Mouse (Mus musculus) neural tube, embryonic 14.5 days (tissue): ENCODE data around the gene Olfr1037. TPM values are rescaled to one million over a fixed set of nuclear protein-coding genes. Genes with fewer than 3 reads are reported as not detected.
"Not testable (repeated sequence)": the region's sequence is repeated elsewhere in the genome, so short reads cannot be mapped to it uniquely, and the experiment has no call there.

Experiments used
- ATAC-seq: fragments of 200-750 bp; cut with Nextera tagmentation; 2 replicates; pipeline ENCODE4 v1.8.0; 2017; ENCODE audit warnings: low read depth, mild to moderate bottlenecking, moderate TSS enrichment, moderate library complexity
- H3K27ac ChIP-seq: fragments of 300-500 bp; sonication (generic); 2 replicates; pipeline ENCODE4 v1.5.1; 2014; ENCODE audit warnings: low read depth, mild to moderate bottlenecking, control low read depth, low read length, moderate library complexity, mixed read lengths
- H3K27me3 ChIP-seq: fragments of 300-500 bp; sonication (generic); 2 replicates; pipeline ENCODE4 v1.6.1; 2014; ENCODE audit warnings: low read length; ENCODE audit not compliant: control insufficient read depth, insufficient read depth
- H3K36me3 ChIP-seq: fragments of 300-500 bp; sonication (generic); 2 replicates; pipeline ENCODE4 v1.6.1; 2014; ENCODE audit warnings: low read length, mixed read lengths; ENCODE audit not compliant: control insufficient read depth, insufficient read depth
- H3K4me1 ChIP-seq: fragments of 300-500 bp; sonication (generic); 2 replicates; pipeline ENCODE4 v1.6.1; 2014; ENCODE audit warnings: low read length; ENCODE audit not compliant: control insufficient read depth, insufficient read depth
- H3K4me2 ChIP-seq: fragments of 300-500 bp; sonication (generic); 2 replicates; pipeline ENCODE4 v1.6.1; 2014; ENCODE audit warnings: mild to moderate bottlenecking, low read depth, low read length, control low read depth
- H3K4me3 ChIP-seq: fragments of 300-500 bp; sonication (generic); 2 replicates; pipeline ENCODE4 v1.5.1; 2014; ENCODE audit warnings: low read depth, low read length, control low read depth, mixed read lengths
- H3K9ac ChIP-seq: fragments of 300-500 bp; sonication (generic); replicated peaks from 2 replicates; pipeline ENCODE4 v1.6.1; 2014; ENCODE audit warnings: low read depth, mild to moderate bottlenecking, control low read depth, low read length, mixed read lengths
- H3K9me3 ChIP-seq: fragments of 300-500 bp; sonication (generic); 2 replicates; pipeline ENCODE4 v1.6.1; 2016; ENCODE audit warnings: low read length; ENCODE audit not compliant: control insufficient read depth
- WGBS: fragments of 180-500 bp; shearing (Covaris S2); extraction: QIAGEN DNeasy Blood & Tissue Kit; methylation state at CpG from one replicate; pipeline ENCODE4 v1.1.7; 2014; 5-methylcytosine and 5-hydroxymethylcytosine counted together
- polyA plus RNA-seq: library from polyadenylated mRNA; unstranded; fragments of >200 nt; fragmentation: Nextera tagmentation; extraction: Ambion mirVana; gene quantifications from 2 replicates; pipeline ENCODE4 v1.2.1, GENCODE M21; 2014

The Olfr1037 gene
- polyA plus RNA-seq, result not detected in 2 replicates

GRCm38 (mm10) chr2:86087285-86087684 lies at the start of gene Olfr1037:
Olfr1037 (minus strand) TSS chr2:86087385.
- H3K27me3 ChIP-seq, result no peaks in the 10 kb centered on the region
- H3K4me3 ChIP-seq, result no peak within 1 kb of the TSS
- H3K9ac ChIP-seq, result no peak within 1 kb of the TSS
- WGBS, result 91% methylated on average over 2 of the region's 2 CpGs
- no peak within 1 kb of the TSS for H3K4me2 ChIP-seq
- H3K9me3 ChIP-seq, result no peaks in the 10 kb centered on the region
- no peak within 1 kb of the TSS for H3K27ac ChIP-seq
- ATAC-seq, result no peak
- no peaks in the 10 kb centered on the region for H3K36me3 ChIP-seq
- H3K4me1 ChIP-seq, result no peaks in the 10 kb centered on the region

GRCm38 (mm10) chr2:86135828-86136227 lies 48.6 kb upstream of the Olfr1037 start, which contains the start of gene Olfr1039:
Olfr1039 (minus strand) TSS chr2:86135928.
- no peaks in the 10 kb centered on the region for H3K27me3 ChIP-seq
- H3K4me1 ChIP-seq, result no peaks in the 10 kb centered on the region
- no peaks in the 10 kb centered on the region for H3K36me3 ChIP-seq
- 96% methylated on average over 1 of the region's 1 CpGs for WGBS
- no peak within 1 kb of the TSS for H3K27ac ChIP-seq
- no peak within 1 kb of the TSS for H3K4me2 ChIP-seq
- no peak within 1 kb of the TSS for H3K4me3 ChIP-seq
- H3K9ac ChIP-seq, result no peak within 1 kb of the TSS
- no peak for ATAC-seq
- H3K9me3 ChIP-seq, result no peaks in the 10 kb centered on the region

GRCm38 (mm10) chr2:86080478-86080877 lies 6.7 kb downstream of the Olfr1037 start:
- ATAC-seq, H3K4me3 ChIP-seq, H3K27me3 ChIP-seq: not testable (repeated sequence)

GRCm38 (mm10) chr2:86073692-86074091 lies 13.5 kb downstream of the Olfr1037 start, which contains the start of gene Olfr1036:
Olfr1036 (plus strand) TSS chr2:86073992.
- not testable (repeated sequence) for H3K27me3 ChIP-seq, H3K4me2 ChIP-seq, H3K9me3 ChIP-seq, ATAC-seq, H3K27ac ChIP-seq, H3K36me3 ChIP-seq, H3K4me3 ChIP-seq, H3K9ac ChIP-seq, H3K4me1 ChIP-seq

More at GRCm38 (mm10) chr2:86080478-86080877, 6.7 kb downstream of the Olfr1037 start:
- 87% methylated on average over 1 of the region's 1 CpGs for WGBS
- H3K4me1 ChIP-seq, H3K36me3 ChIP-seq, H3K9me3 ChIP-seq, H3K27ac ChIP-seq, H3K9ac ChIP-seq, H3K4me2 ChIP-seq: not testable (repeated sequence)

- Histone ChIP-seq H3K9me3 (no peaks in the 10 kb centered on the region), H3K4me2 (no peak overlapping the region), H3K27me3 (no peaks in the 10 kb centered on the region), H3K9ac (no peak overlapping the region), H3K4me3 (no peak overlapping the region), H3K4me1 (no peaks in the 10 kb centered on the region), H3K36me3 (no peaks in the 10 kb centered on the region), H3K27ac (no peak overlapping the region)
- no peak for ATAC-seq
- WGBS, result 95% methylated on average over 8 of the region's 8 CpGs
Observed at GRCm38 (mm10) chr2:86070189-86070588, 17.0 kb downstream of the Olfr1037 start.

GRCm38 (mm10) chr2:86063766-86064165 lies 23.4 kb downstream of the Olfr1037 start:
- not testable (repeated sequence) for H3K4me1 ChIP-seq, H3K9ac ChIP-seq, ATAC-seq, H3K27me3 ChIP-seq, H3K27ac ChIP-seq, H3K4me3 ChIP-seq, H3K4me2 ChIP-seq, H3K9me3 ChIP-seq, H3K36me3 ChIP-seq
- 97% methylated on average over 2 of the region's 2 CpGs for WGBS

GRCm38 (mm10) chr2:86050777-86051176 lies 36.4 kb downstream of the Olfr1037 start:
- not testable (repeated sequence) for ATAC-seq, H3K9ac ChIP-seq, H3K27ac ChIP-seq, H3K4me3 ChIP-seq, H3K9me3 ChIP-seq, H3K36me3 ChIP-seq, H3K4me2 ChIP-seq, H3K27me3 ChIP-seq, H3K4me1 ChIP-seq

DNA sequence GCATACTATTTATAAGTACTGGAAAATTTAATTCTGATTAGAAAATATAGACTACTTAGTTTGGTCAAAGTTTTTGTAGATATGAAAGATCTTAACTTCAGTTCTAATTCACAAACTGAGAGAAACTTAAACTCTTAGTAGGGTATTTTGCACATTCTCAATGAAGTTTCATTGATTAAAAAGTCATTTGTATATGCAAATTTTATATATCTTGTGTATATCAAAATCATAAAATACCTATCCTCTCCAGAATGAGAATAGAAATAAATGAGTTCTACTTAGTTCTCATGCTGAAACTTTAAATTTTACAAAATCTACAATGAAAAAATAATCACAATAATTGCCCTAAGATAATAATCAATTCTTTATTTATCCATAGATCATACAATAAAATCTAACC lies 41.6 kb downstream of the Olfr1037 start, which contains the start of gene Olfr1034:
Gene Olfr1034, plus strand, starts transcription at position 301 of the 400 bp plus-strand sequence.
- Histone ChIP-seq H3K36me3 (no peaks in the 10 kb centered on the region), H3K9ac (no peak within 1 kb of the TSS)

More for the DNA sequence above, 41.6 kb downstream of the Olfr1037 start, which contains the start of gene Olfr1034:
- Histone ChIP-seq H3K4me3 (no peak within 1 kb of the TSS), H3K4me2 (no peak within 1 kb of the TSS), H3K27ac (no peak within 1 kb of the TSS), H3K27me3 (no peaks in the 10 kb centered on the region), H3K9me3 (no peaks in the 10 kb centered on the region), H3K4me1 (no peaks in the 10 kb centered on the region)
- no peak for ATAC-seq
